Mouse (Mus musculus) layer of hippocampus, adult 8-10 months (tissue): ENCODE data around the gene BC028528. TPM values are rescaled to one million over a fixed set of nuclear protein-coding genes. Genes with fewer than 3 reads are reported as not detected.

Experiments
- total RNA-seq, 4 experiments: library from RNA; stranded (reverse); gene quantifications; 2 replicates each; pipeline ENCODE4 v1.2.4; 2022

The BC028528 gene
- total RNA-seq, 4 experiments from 2014 or later = 2.9 to 11.2 (median 5.9) TPM

Other genes starting within 250 kb of the BC028528 start
- gene Mcl1, start 233.2 kb downstream of the BC028528 start, total RNA-seq = 10 to 100 TPM; 55.1 to 73.6 (median 61.1) TPM
- 10 to 100 TPM in 2 of 4 experiments, 1 to 10 TPM in 2; 5.2 to 17.9 (median 10.4) TPM for gene Adamtsl4, start 204.1 kb downstream of the BC028528 start, total RNA-seq
- gene Ecm1, start 152.4 kb downstream of the BC028528 start, total RNA-seq = 10 to 100 TPM in 3 of 4 experiments, 1 to 10 TPM in 1; 9.7 to 13.9 (median 11.8) TPM
- 10 to 100 TPM; 36.5 to 52.9 (median 41.8) TPM for gene Tars2, start 131.8 kb downstream of the BC028528 start, total RNA-seq
- 10 to 100 TPM; 62.4 to 73.3 (median 71.2) TPM for gene Rprd2, start 73.1 kb downstream of the BC028528 start, total RNA-seq
- 10 to 100 TPM; 35.7 to 46.3 (median 40.5) TPM for gene Prpf3, start 36.1 kb downstream of the BC028528 start, total RNA-seq
- 100 to 1,000 TPM; 125 to 159 (median 138) TPM for gene Mrps21, start 20.5 kb downstream of the BC028528 start, total RNA-seq
- gene Ciart, start 9.8 kb downstream of the BC028528 start, total RNA-seq = 10 to 100 TPM; 13.7 to 30.2 (median 21.4) TPM
- gene Aph1a, start 2.0 kb upstream of the BC028528 start, total RNA-seq = 10 to 100 TPM; 53.9 to 75.7 (median 70.1) TPM
- gene Car14, start 12.7 kb upstream of the BC028528 start, total RNA-seq = 10 to 100 TPM in 3 of 4 experiments, 1 to 10 TPM in 1; 9.8 to 14.4 (median 11.1) TPM
- 10 to 100 TPM; 68.6 to 95.5 (median 95.0) TPM for gene Anp32e, start 37.2 kb upstream of the BC028528 start, total RNA-seq
- gene Plekho1, start 104.0 kb upstream of the BC028528 start, total RNA-seq = 10 to 100 TPM; 42.0 to 70.1 (median 52.4) TPM
- gene Vps45, start 166.5 kb upstream of the BC028528 start, total RNA-seq = 10 to 100 TPM; 42.9 to 55.4 (median 51.6) TPM
- gene Otud7b, start 212.5 kb upstream of the BC028528 start, total RNA-seq = 10 to 100 TPM; 38.1 to 40.1 (median 38.9) TPM